Mouse (Mus musculus): ENCODE data around the gene Mrps11. TPM values are rescaled to one million over a fixed set of nuclear protein-coding genes. Genes with fewer than 3 reads are reported as not detected.

Gene Mrps11
- polyA plus RNA-seq, 1 experiment from 2014 or later: 68.3 TPM

Other genes starting within 250 kb of the Mrps11 start
- 3.1 and 3.4 TPM in 2 replicates for gene Ntrk3, start 45.1 kb upstream of the Mrps11 start, polyA plus RNA-seq (2015; fragmentation: Nextera tagmentation; extraction: Ambion mirVana)
- gene Mrpl46, start 412 bp downstream of the Mrps11 start, polyA plus RNA-seq (2015; fragmentation: Nextera tagmentation; extraction: Ambion mirVana): 54.6 and 55.1 TPM in 2 replicates
- 16.0 and 17.2 TPM in 2 replicates for gene Det1, start 64.1 kb downstream of the Mrps11 start, polyA plus RNA-seq (2015; fragmentation: Nextera tagmentation; extraction: Ambion mirVana)
- gene Aen, start 112.7 kb downstream of the Mrps11 start, polyA plus RNA-seq (2015; fragmentation: Nextera tagmentation; extraction: Ambion mirVana): 38.7 and 41.8 TPM in 2 replicates
- gene Isg20, start 130.3 kb downstream of the Mrps11 start, polyA plus RNA-seq (2015; fragmentation: Nextera tagmentation; extraction: Ambion mirVana): 3.9 and 4.1 TPM in 2 replicates

Data from limb, embryonic 15.5 days (tissue).